Mouse (Mus musculus) CD8-positive naive resting alpha-beta T cell, adult 2 months (primary cell): ENCODE measurements around the gene Ubr2.

Source experiments
- DNase-seq, 2 experiments: peaks; one replicate each; pipeline ENCODE4 v3.0.0; 2022; ENCODE audit warnings: low read depth in 2 of 2, low spot score in 2 of 2

Ubr2 gene

DNA sequence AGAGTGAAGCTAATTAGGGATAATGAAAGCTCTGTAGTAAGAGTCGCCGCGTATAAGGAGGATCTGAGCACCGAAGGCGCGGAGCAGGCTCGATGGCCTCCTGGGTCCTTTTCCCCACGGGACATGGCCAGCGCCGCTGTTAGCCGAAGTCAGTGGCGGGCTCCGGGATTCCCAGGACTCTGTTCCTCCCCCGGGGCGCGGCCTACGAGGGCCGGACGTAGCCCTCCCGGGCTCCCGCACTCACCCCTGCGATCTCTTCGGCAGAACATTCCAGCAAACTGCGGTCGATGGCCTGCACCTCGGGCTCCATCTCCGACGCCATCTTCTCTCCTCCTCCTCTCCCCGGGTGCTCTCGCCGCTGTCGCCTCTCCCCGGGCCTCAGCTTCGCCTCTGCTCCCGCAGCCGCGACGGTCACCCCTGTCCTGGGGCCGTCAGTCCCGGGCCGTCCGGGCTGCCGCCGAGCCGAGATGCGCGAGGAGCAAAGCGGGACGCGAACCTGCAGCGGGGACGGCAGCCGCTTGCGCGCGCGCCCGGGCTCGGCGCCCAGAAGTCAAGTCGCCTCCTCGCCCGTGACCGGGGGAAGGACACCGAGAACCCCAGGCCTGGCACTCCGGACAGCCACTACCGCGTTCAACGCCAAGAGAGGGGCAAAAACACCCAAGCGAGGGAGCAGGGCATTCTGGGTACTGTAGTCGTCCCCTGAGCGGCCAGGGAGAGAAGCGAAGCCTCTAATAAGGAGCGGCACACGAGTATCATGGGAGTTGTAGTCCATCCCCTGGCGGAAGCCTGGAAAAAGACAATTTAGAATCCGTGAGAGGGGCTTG is at the start of gene Ubr2:
Gene Ubr2 (minus strand): TSS at position 659 of the 824 bp plus-strand sequence.
- DNase-seq = peak; percentile 75 to 81

- DNase-seq = no peak
Measured at GRCm38 (mm10) chr17:47059836-47060360, 49.5 kb upstream of the Ubr2 start.

DNA sequence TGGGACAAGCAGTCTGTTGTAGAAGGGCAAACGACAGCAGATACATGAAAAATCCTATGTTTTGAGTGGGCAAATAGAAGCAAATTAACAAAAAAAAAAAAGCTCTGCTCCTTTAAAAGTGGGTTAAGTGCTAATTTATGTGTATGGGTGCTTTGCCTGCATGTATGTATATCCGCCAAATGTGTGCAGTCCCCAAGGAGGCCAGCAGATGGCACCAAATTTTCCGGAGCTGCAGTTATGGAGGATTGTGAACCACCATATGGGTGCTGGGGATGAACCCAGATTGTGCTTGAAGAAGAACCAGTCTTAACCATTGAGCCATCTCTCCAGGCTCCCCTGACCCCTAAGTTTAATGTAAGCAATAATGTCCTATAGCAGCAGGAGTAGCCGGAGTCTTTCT is 47.6 kb upstream of the Ubr2 start:
- DNase-seq = no peak

DNA sequence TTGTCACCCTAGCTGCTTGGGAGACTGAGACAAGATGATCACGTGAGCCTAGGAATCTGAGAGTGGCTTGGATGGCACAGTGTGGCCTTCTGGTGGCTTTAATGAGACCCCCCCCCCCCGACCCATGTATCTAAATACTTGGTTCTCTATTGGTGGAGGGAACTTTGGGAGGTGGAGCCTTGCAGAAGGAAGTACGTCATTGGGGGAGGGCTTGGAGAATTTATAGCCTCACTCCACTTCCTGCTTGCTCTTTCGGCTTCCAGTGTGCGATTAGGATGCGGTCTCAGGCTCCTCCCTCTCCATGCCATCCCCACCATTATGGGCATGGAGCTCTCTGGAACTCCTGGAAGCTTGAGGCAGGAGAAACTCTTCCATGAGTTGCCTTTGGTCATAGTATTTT is 46.1 kb upstream of the Ubr2 start:
- no peak for DNase-seq

GRCm38 (mm10) chr17:47055121-47055520 is 44.8 kb upstream of the Ubr2 start:
- no peak for DNase-seq

GRCm38 (mm10) chr17:47054613-47055012 is 44.3 kb upstream of the Ubr2 start:
- DNase-seq = no peak

- DNase-seq = no peak
Measured at GRCm38 (mm10) chr17:47050678-47051077, 40.3 kb upstream of the Ubr2 start.

GRCm38 (mm10) chr17:47042866-47043265 is 32.5 kb upstream of the Ubr2 start:
- no peak for DNase-seq

DNA sequence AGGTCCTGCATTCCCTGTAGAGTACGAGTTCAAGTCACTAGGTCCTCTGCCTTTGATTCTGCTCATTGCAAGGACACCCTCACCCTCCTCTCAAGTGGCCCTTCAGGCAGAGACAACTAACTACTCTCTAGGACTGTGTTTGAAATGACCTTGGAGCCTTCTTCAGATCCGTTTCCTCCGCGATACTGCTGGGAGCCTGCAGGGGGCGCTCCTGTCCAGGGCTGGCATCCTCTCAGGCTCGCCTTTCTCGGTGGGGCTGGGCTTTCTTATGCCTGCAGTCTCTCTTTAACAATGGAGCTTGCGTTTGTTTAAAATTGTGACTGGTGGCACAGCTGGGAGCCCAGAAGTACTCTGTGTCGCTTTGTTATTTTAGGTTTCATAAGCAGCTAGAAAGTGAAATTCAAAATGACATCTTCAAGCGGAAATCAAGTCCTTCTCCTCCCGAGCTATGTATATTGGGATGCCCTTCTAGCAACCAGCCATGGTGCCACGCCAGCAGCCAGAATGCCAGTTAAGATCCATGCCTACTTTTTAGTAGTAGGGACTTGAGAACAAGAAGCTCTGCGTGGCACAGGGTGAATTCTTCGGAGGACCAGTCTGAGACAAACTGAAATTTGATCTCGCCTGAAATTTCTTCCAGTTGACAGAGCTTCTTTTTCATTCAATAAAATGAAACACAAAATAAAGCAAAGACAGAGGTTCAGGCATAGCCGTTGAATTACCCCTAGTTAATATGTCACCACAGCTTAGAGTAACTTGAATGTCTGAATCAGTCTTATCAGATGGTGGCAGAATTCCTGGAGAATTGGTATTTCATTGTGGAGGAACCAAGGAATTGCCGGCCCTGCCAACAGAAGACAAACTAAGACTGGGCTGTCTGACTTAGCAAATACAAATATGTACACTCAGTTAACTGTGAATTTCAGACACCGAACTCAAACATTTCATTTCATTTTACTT is 28.8 kb upstream of the Ubr2 start:
- peak; percentile 58 to 66 for DNase-seq

- DNase-seq = no peak
Measured at GRCm38 (mm10) chr17:47034536-47034935, 24.2 kb upstream of the Ubr2 start.

GRCm38 (mm10) chr17:47033643-47034042 is 23.3 kb upstream of the Ubr2 start:
- DNase-seq = peak; percentile 18 to 38

- DNase-seq = no peak
Measured at GRCm38 (mm10) chr17:47024805-47025204, 14.4 kb upstream of the Ubr2 start.

- DNase-seq = no peak
Measured at GRCm38 (mm10) chr17:47023369-47023768, 13.0 kb upstream of the Ubr2 start.

DNA sequence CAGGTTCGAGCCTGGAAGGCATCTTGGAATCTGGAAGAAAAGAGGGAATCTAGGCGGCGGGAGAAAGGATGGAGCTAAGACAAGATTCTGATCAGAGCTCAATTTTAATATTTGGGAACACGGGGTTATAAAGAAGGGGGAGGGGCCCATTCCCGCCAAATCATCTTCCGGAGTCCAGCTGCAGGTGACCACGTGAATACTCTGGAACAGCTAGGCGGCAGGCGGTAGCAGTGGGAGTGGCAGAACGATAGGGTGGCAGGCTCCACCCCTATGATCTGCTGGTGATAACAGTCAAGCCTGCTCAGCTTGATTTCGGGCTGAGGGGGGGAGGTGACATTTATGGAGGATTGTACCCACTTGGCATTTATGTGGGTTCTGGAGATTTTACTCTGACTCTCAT is 2.5 kb upstream of the Ubr2 start:
- no peak for DNase-seq

DNA sequence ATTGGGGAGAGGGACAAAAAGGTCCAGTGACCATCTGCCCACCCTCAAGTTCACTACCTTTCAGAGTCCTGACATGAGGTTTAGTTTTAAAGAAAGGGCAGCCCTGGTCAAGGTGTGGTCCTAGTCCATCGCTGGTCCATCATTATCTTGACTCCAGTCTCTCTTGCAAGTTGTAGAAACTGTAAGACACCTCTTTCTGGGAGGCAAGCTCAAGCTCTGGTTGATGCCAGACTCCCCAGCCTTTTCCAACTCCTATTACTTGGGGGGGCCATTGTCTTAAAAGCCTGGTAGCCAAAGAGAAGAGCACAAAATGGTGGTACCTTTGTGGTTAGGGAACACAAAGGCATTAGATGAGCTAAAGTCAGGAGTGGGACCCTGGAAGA is 1.3 kb upstream of the Ubr2 start:
- DNase-seq = no peak

GRCm38 (mm10) chr17:47010722-47011660 is 635 bp upstream of the Ubr2 start:
- DNase-seq = peak; percentile 45 to 51

GRCm38 (mm10) chr17:47009546-47009897 is 834 bp downstream of the Ubr2 start:
- peak; percentile 7 to 8 for DNase-seq

DNA sequence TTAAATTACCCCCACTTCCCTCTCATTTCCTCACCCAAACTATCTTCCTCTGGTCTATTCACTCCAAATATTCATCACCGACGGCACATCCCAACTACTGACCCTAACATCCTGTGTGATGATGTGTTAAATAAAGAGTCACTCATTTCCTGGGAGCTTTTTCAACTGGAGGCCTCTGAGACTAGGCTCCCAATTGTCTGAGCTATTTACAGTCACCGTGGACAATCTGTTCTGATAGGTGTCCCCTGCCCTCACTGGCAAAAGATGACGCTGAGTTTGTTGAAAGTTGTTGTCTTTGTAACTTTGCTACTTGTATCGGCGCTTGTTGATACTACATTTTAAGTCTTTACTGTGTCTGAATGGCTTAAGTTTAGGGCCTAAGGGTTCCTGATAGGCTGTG is 1.3 kb downstream of the Ubr2 start:
- DNase-seq = no peak

GRCm38 (mm10) chr17:47008506-47008905 is 1.9 kb downstream of the Ubr2 start:
- DNase-seq = no peak

DNA sequence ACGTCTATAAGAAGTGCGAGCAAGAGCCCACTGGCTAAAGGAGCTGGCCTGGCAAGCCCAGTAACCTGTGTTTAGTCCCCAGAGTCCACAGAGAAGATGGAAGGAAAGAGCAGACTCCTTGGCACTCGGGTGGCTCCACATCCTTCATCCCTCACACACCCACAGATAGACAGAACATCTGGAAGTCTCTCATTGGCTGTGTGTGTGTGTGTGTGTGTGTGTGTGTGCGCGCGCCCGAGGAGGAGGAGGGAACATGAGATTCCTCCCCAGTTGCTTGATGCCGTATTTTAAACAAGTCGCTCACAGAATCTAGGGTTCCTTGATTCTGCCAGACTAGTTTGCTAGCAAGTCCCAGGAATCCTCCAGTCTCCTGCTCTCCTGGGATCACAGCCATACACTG is 3.6 kb downstream of the Ubr2 start:
- DNase-seq = no peak
